Mouse (Mus musculus): ENCODE results near the gene Traf4.

- TF ChIP-seq CHD2 (IDR thresholded peaks at IDR 0.05; ENCODE audit: low read length) = no peak
- no peak for TF ChIP-seq CTCF (IDR thresholded peaks at IDR 0.05 in 2 of 3, conservative IDR thresholded peaks at IDR 0.05 in 1 of 3; ENCODE audit: control insufficient read depth in 1 of 3, insufficient read depth in 1 of 3, low read depth in 2 of 3, low read length in 3 of 3, poor library complexity in 1 of 3, severe bottlenecking in 1 of 3)
- TF ChIP-seq MAFK (IDR thresholded peaks at IDR 0.05; ENCODE audit: borderline replicate concordance, low read depth, low read length) = no peak
- no peak for TF ChIP-seq GABPA (IDR thresholded peaks at IDR 0.05; ENCODE audit: low read depth, low read length)
- TF ChIP-seq USF1 (IDR thresholded peaks at IDR 0.05; ENCODE audit: low read depth, low read length) = no peak
- TF ChIP-seq MAX (IDR thresholded peaks at IDR 0.05; ENCODE audit: low read length) = no peak
- no peak for TF ChIP-seq POLR2A (IDR thresholded peaks at IDR 0.05; ENCODE audit: control insufficient read depth in 1 of 2, insufficient read depth in 1 of 2, low read depth in 1 of 2, low read length in 2 of 2, poor library complexity in 1 of 2)
- TF ChIP-seq EP300 (IDR thresholded peaks at IDR 0.05; ENCODE audit: low read depth in 1 of 2, low read length in 2 of 2) = no peak
- no peak for TF ChIP-seq JUND (IDR thresholded peaks at IDR 0.05; ENCODE audit: low read depth, low read length)
- no peak for TF ChIP-seq MYC (IDR thresholded peaks at IDR 0.05; ENCODE audit: low read depth, low read length)
- no peak for TF ChIP-seq HCFC1 (IDR thresholded peaks at IDR 0.05; ENCODE audit: low read depth, low read length)
- TF ChIP-seq TAL1 (IDR thresholded peaks at IDR 0.05; ENCODE audit: low read length) = no peak
- TF ChIP-seq ELF1 (IDR thresholded peaks at IDR 0.05; ENCODE audit: low read depth, low read length) = no peak
Measured at GRCm38 (mm10) chr11:78143520-78143919, 21.9 kb downstream of the Traf4 start.
